In the genomic region with DNA sequence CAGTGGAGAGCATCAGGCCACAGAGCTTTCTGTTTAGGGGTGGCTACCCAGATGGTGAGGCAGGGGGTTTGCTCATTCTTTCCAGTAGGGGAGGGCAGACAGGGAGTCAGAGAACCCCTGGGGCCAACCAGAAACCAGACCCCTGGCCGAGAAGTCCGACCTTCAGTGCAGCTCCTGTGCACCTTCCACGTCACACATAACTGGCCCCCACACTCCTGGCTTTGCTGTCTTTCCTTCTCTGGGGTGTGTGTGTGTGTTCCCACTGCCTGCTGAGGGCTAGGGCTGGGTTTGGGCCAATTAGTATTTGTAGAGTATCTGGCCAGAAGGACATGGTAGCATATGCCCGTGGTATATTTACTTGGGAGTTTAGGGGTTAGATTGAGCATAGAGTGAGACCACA, we compare ENCODE assay signal across 9 mouse cellular contexts.
"Had no signal": no experiment of that assay in that cellular context is flagged by ENCODE, and none has a peak within 500 bp of the region (broad histone marks: within the 10 kb centered on the region; RNA-seq: fewer than 3 reads in every experiment).

No protein-coding gene starts in this region.

- H3K9ac ChIP-seq: limb, embryonic 13.5 days; midbrain, embryonic 13.5 days had no signal

- H3K9me3 ChIP-seq: limb, embryonic 13.5 days; midbrain, embryonic 13.5 days had no signal

- H3K4me3 ChIP-seq: limb, embryonic 13.5 days; midbrain, embryonic 13.5 days had no signal

- H3K27ac ChIP-seq: kidney, postnatal 0 days; limb, embryonic 13.5 days; midbrain, embryonic 13.5 days had no signal

- H3K27me3 ChIP-seq: limb, embryonic 13.5 days; midbrain, embryonic 13.5 days had no signal

- H3K4me2 ChIP-seq: limb, embryonic 13.5 days; midbrain, embryonic 13.5 days had no signal

- ATAC-seq: midbrain, embryonic 13.5 days had no signal

- H3K4me1 ChIP-seq: midbrain, embryonic 13.5 days had no signal

- DNase-seq: kidney, adult 11 months; kidney, adult 9 months; kidney, postnatal 36 days; left cerebral cortex, postnatal 4 days; lung, adult 18-20 months; right cerebral cortex, postnatal 14 days had no signal
